Mouse (Mus musculus): Measurements from ENCODE around the gene Ankle1. TPM values are rescaled to one million over a fixed set of nuclear protein-coding genes. Genes with fewer than 3 reads are reported as not detected.
"Not testable (repeated sequence)": the region's sequence is repeated elsewhere in the genome, so short reads cannot be mapped to it uniquely, and the experiment has no call there.

The Ankle1 gene
- polyA plus RNA-seq, 1 experiment from 2014 or later, result 38.0 TPM

GRCm38 (mm10) chr8:71403107-71403885 lies 2.5 kb upstream of the Ankle1 start:
- H3K36me3 ChIP-seq (replicated peaks), result peaks cover 39% of the 10 kb centered on the region
- no peak overlapping the region for H3K4me3 ChIP-seq (replicated peaks)
- WGBS, result 87% methylated on average over 6 of the region's 6 CpGs
- no peak overlapping the region for H3K4me2 ChIP-seq
- H3K9ac ChIP-seq, result no peak overlapping the region
- H3K9me3 ChIP-seq, result no peaks in the 10 kb centered on the region
- H3K27ac ChIP-seq, result no peak overlapping the region
- peaks cover 20% of the 10 kb centered on the region for H3K4me1 ChIP-seq
- no peaks in the 10 kb centered on the region for H3K27me3 ChIP-seq
- ATAC-seq (ENCODE audit: low FRiP score), result no peak

- ATAC-seq (ENCODE audit: low FRiP score), result no peak
- WGBS, result 96% methylated on average over 8 of the region's 8 CpGs
- Histone ChIP-seq H3K9ac (no peak overlapping the region), H3K4me1 (peaks cover 20% of the 10 kb centered on the region), H3K36me3 (replicated peaks) (peaks cover 39% of the 10 kb centered on the region), H3K4me3 (replicated peaks) (no peak overlapping the region), H3K4me2 (no peak overlapping the region), H3K9me3 (no peaks in the 10 kb centered on the region), H3K27ac (no peak overlapping the region), H3K27me3 (no peaks in the 10 kb centered on the region)
Measured at GRCm38 (mm10) chr8:71404011-71404410, 1.8 kb upstream of the Ankle1 start.

GRCm38 (mm10) chr8:71404951-71405351 lies 859 bp upstream of the Ankle1 start:
- Histone ChIP-seq H3K4me3 (replicated peaks) (peak overlapping the region; percentile 66; the same call in 1 of the 2 replicates), H3K9ac (no peak overlapping the region), H3K27ac (no peak overlapping the region), H3K4me1 (peaks cover 20% of the 10 kb centered on the region), H3K36me3 (replicated peaks) (peaks cover 40% of the 10 kb centered on the region), H3K9me3 (no peaks in the 10 kb centered on the region), H3K27me3 (no peaks in the 10 kb centered on the region), H3K4me2 (no peak overlapping the region; the same call in 1 of the 2 replicates)
- 86% methylated on average over 9 of the region's 9 CpGs for WGBS
- ATAC-seq (ENCODE audit: low FRiP score), result no peak

GRCm38 (mm10) chr8:71406099-71407015 lies 547 bp downstream of the Ankle1 start:
- WGBS, result under 1% methylated on average over 55 of the region's 55 CpGs
- Histone ChIP-seq H3K4me1 (peaks cover 20% of the 10 kb centered on the region), H3K4me2 (peak overlapping the region; percentile 70), H3K27me3 (0 out of 2 replicates have a peak, but pooled peaks cover 2% of the 10 kb centered on the region), H3K9me3 (no peaks in the 10 kb centered on the region), H3K36me3 (replicated peaks) (peaks cover 34% of the 10 kb centered on the region), H3K27ac (peak overlapping the region; percentile 68), H3K4me3 (replicated peaks) (peak overlapping the region; percentile 66), H3K9ac (peak overlapping the region; percentile 71)
- ATAC-seq (ENCODE audit: low FRiP score), result peak; percentile 81

- H3K4me3 ChIP-seq (replicated peaks), result peak overlapping the region; percentile 66
- no peak overlapping the region for H3K4me2 ChIP-seq
Measured at GRCm38 (mm10) chr8:71407441-71407840, 1.6 kb downstream of the Ankle1 start.

GRCm38 (mm10) chr8:71408231-71408630 lies 2.4 kb downstream of the Ankle1 start:
- Histone ChIP-seq H3K4me1 (peaks cover 25% of the 10 kb centered on the region), H3K27me3 (0 out of 2 replicates have a peak, but pooled peaks cover 4% of the 10 kb centered on the region), H3K9ac (no peak overlapping the region), H3K27ac (no peak overlapping the region), H3K9me3 (no peaks in the 10 kb centered on the region), H3K4me2 (no peak overlapping the region), H3K36me3 (replicated peaks) (peaks cover 31% of the 10 kb centered on the region), H3K4me3 (replicated peaks) (no peak overlapping the region)
- no peak for ATAC-seq (ENCODE audit: low FRiP score)
- WGBS, result 92% methylated on average over 4 of the region's 4 CpGs

More at GRCm38 (mm10) chr8:71407441-71407840, 1.6 kb downstream of the Ankle1 start:
- ATAC-seq (ENCODE audit: low FRiP score), result no peak
- 0 out of 2 replicates have a peak, but pooled peaks cover 4% of the 10 kb centered on the region for H3K27me3 ChIP-seq
- no peaks in the 10 kb centered on the region for H3K9me3 ChIP-seq
- H3K36me3 ChIP-seq (replicated peaks), result peaks cover 31% of the 10 kb centered on the region
- WGBS, result 92% methylated on average over 14 of the region's 14 CpGs
- peaks cover 25% of the 10 kb centered on the region for H3K4me1 ChIP-seq
- H3K9ac ChIP-seq, result peak overlapping the region; percentile 33; the same call in 1 of the 2 replicates
- no peak overlapping the region for H3K27ac ChIP-seq

GRCm38 (mm10) chr8:71411535-71412273 lies 5.9 kb downstream of the Ankle1 start:
- Histone ChIP-seq H3K27ac (no peak overlapping the region), H3K4me3 (replicated peaks) (no peak overlapping the region), H3K4me2 (no peak overlapping the region), H3K27me3 (0 out of 2 replicates have a peak, but pooled peaks cover 7% of the 10 kb centered on the region), H3K9me3 (no peaks in the 10 kb centered on the region), H3K36me3 (replicated peaks) (peaks cover 31% of the 10 kb centered on the region), H3K4me1 (peaks cover 13% of the 10 kb centered on the region), H3K9ac (no peak overlapping the region)
- no peak for ATAC-seq (ENCODE audit: low FRiP score)
- 48% methylated on average over 11 of the region's 11 CpGs for WGBS

- no peak overlapping the region for H3K9ac ChIP-seq
- no peaks in the 10 kb centered on the region for H3K36me3 ChIP-seq (replicated peaks)
- H3K4me2 ChIP-seq, result no peak overlapping the region
- peaks cover 6% of the 10 kb centered on the region; the same call in 1 of the 2 replicates for H3K9me3 ChIP-seq
- ATAC-seq (ENCODE audit: low FRiP score), result no peak
- H3K4me1 ChIP-seq, result no peaks in the 10 kb centered on the region
- H3K4me3 ChIP-seq (replicated peaks), result no peak overlapping the region
- H3K27ac ChIP-seq, result no peak overlapping the region
- no peaks in the 10 kb centered on the region for H3K27me3 ChIP-seq
Measured at GRCm38 (mm10) chr8:71422121-71422520, 16.3 kb downstream of the Ankle1 start.

- H3K9me3 ChIP-seq, result not testable (repeated sequence)
Measured at GRCm38 (mm10) chr8:71432935-71433334, 27.1 kb downstream of the Ankle1 start.

GRCm38 (mm10) chr8:71437041-71437440 lies 31.2 kb downstream of the Ankle1 start:
- 59% methylated on average over 3 of the region's 3 CpGs for WGBS
- Histone ChIP-seq H3K4me3 (replicated peaks) (no peak overlapping the region), H3K4me2 (no peak overlapping the region), H3K27ac (no peak overlapping the region), H3K9me3 (0 out of 2 replicates have a peak, but pooled peaks cover 2% of the 10 kb centered on the region), H3K9ac (no peak overlapping the region), H3K27me3 (peaks cover 3% of the 10 kb centered on the region), H3K4me1 (no peaks in the 10 kb centered on the region), H3K36me3 (replicated peaks) (no peaks in the 10 kb centered on the region)
- no peak for ATAC-seq (ENCODE audit: low FRiP score)

More at GRCm38 (mm10) chr8:71432935-71433334, 27.1 kb downstream of the Ankle1 start:
- not testable (repeated sequence) for ATAC-seq (ENCODE audit: low FRiP score); H3K4me1 ChIP-seq; H3K36me3 ChIP-seq (replicated peaks); H3K27me3 ChIP-seq; H3K27ac ChIP-seq; H3K9ac ChIP-seq; H3K4me3 ChIP-seq (replicated peaks); H3K4me2 ChIP-seq
- 85% methylated on average over 1 of the region's 1 CpGs for WGBS

GRCm38 (mm10) chr8:71441404-71441803 lies 35.6 kb downstream of the Ankle1 start:
- WGBS, result 2% methylated on average over 7 of the region's 7 CpGs

More at GRCm38 (mm10) chr8:71441404-71441803, 35.6 kb downstream of the Ankle1 start:
- Histone ChIP-seq H3K4me2 (no peak overlapping the region), H3K27me3 (peaks cover 11% of the 10 kb centered on the region), H3K9ac (no peak overlapping the region), H3K9me3 (no peaks in the 10 kb centered on the region), H3K27ac (no peak overlapping the region), H3K4me3 (replicated peaks) (no peak overlapping the region), H3K36me3 (replicated peaks) (no peaks in the 10 kb centered on the region), H3K4me1 (no peaks in the 10 kb centered on the region)
- no peak for ATAC-seq (ENCODE audit: low FRiP score)

Measured in forebrain, embryonic 12.5 days (tissue).